Mouse (Mus musculus): ENCODE results near the gene Wdr89.

Wdr89 gene

GRCm38 (mm10) chr12:75612711-75613110 is 56.6 kb downstream of the Wdr89 start:
- no peak for DNase-seq

GRCm38 (mm10) chr12:75599490-75599889 is 69.8 kb downstream of the Wdr89 start:
- no peak for DNase-seq

- no peak for DNase-seq
Observed at GRCm38 (mm10) chr12:75598988-75599387, 70.3 kb downstream of the Wdr89 start.

GRCm38 (mm10) chr12:75597707-75598106 is 71.6 kb downstream of the Wdr89 start:
- no peak for DNase-seq

GRCm38 (mm10) chr12:75596154-75597002 is 73.0 kb downstream of the Wdr89 start, which contains the start of gene Ppp2r5e:
Gene Ppp2r5e (minus strand): TSS chr12:75596245.
- DNase-seq: peak; percentile 99

GRCm38 (mm10) chr12:75595291-75596153 is 73.8 kb downstream of the Wdr89 start:
- peak; percentile 34 to 39 for DNase-seq

- DNase-seq: no peak
Observed at GRCm38 (mm10) chr12:75594404-75594803, 74.9 kb downstream of the Wdr89 start.

GRCm38 (mm10) chr12:75593817-75594216 is 75.5 kb downstream of the Wdr89 start:
- no peak for DNase-seq

GRCm38 (mm10) chr12:75587501-75587900 is 81.8 kb downstream of the Wdr89 start:
- DNase-seq: no peak

- DNase-seq: no peak
Observed at GRCm38 (mm10) chr12:75583776-75584175, 85.6 kb downstream of the Wdr89 start.

All from lung, adult 18-20 months (tissue).